Mouse (Mus musculus) cerebellum, adult (tissue): ENCODE results near the gene Krt36.

Source experiments
- ATAC-seq: cut with Nextera tagmentation; 2 replicates; pipeline ENCODE4 v1.9.2; 2017; ENCODE audit warnings: mild to moderate bottlenecking, moderate library complexity, mixed read lengths; ENCODE audit not compliant: insufficient number of reproducible peaks, low FRiP score, low TSS enrichment

Krt36 gene

DNA sequence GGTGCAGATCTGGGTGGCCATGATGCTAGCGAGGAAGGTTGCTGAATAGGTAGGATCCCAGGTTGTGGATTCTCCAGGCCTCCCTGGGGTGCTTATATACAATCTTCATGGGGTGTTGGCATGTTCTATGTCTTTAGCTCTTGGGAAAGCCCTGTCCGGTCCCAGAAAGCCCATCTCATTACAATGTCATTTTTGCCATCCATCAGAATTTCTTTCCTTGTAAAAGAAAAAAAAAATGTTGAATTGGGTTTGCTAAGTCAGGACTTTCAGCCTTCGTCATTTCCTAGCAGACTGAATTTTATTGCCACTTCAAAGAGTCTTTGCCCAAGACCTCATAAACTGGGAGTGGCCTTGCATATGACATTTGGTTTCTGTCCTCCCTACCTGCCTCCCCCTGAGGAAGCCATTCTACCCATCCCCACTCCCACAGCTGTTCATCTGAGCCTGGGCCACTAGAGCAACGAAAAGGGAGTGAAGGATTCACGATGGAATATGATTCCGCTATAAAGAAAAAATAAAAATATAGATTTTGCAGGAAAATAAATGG is at the start of gene Krt36:
Gene Krt36, minus strand, starts transcription at position 51 of the 547 bp plus-strand sequence.
- no peak for ATAC-seq

DNA sequence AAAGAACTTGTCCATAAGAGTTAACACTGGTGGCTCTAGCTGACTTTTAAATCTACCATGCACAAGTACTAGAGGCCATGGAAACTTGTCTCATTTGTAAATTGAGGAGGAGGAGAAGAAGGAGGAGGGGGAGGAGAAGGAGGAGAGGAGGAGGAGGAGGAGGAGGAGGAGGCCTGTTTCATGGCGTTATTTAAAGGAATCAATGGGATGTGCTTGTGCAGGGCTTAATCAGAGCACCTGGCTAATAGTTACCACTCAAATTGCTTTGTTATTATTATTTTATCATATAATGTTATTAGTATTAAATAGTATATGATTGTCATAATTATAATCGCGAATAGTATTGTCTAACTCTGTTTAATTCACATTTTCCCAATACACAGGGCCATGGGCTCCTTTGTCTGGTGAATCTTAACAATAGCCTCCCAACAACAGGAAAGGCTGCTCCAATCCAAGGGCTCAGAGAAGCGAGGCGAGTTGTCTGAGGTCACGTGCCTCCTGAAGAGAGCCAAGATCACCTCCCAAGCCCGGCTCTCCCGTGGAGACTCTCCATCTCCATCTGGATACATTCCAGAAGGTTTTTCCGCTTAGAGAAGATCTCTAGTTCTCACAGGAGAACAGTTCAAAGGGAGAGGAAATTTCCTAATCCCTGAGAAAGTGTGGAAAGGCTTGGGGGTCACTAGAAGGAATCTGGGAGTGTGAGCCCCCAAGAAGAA is 43.3 kb upstream of the Krt36 start, which contains the start of gene Krt19:
Gene Krt19, minus strand, starts transcription at position 51 of the 716 bp plus-strand sequence.
- no peak for ATAC-seq

DNA sequence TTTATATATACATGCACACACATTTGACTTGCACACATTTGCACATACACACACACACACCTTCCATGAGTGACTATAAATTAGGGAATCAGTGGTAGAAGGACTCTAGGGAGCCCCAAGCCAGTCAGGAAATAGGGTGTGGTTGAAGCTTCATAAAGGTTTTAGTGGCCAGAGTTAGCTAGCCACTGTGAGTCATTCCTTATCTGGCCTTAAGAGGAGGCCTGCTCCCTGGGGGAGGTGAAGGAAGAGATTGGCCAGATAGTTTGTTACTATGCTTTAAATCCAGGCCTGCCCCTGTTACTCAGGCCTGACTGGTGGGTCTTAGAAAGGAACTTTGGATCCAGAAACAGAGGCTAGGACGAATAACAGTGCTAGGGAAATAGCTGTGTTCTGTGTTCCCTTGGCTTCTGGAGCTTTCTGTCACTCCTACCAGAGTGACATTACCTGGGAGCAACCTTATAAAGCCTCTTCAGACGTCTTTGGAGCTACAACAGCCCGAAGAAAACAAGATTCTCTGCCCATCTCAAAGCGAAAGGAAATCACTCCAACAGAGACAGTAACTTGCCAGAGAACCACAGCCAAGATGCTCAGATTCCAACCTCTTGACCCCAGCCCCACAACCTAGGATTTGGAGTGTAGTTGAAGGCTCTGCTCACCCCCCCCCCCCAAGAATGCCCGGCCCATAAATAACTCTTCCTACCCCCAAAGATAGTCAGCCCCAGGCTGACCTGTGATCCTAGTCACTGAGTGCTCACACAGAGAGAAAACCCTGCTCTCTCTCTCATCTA is 42.3 kb upstream of the Krt36 start:
- no peak for ATAC-seq

DNA sequence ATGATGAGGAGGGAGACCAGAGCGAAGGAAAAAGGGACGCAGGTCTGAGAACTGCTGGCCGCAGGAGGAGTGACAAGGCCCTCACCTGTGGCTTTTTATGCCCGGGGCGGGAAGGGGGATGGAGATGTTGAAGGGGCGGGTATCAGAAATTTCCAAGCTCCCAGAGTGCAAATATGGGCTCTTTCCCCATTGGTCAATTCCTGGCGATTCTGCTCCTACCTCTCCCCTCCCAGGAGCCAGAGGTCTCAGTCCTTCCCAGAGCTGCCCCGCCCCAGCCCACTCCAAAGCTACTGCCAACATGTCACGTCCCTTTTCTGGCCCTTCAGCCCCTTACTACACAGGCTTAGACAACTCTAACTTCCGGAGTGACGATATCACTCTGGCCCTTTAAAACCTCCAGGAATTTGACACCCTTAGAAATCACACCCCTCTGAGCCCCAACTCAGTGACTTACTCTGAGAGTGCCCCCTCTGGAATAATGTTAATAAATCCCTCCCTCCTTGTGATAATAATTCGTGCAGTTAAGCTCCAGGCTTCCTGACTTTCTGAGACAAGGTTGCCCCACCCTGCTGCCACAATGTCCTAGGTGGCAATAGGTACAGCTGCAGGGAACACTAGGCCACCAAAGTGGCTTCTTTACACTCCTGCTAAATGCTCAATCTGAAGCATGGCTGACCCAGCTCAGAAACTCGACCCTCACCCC is 40.6 kb upstream of the Krt36 start:
- no peak for ATAC-seq

DNA sequence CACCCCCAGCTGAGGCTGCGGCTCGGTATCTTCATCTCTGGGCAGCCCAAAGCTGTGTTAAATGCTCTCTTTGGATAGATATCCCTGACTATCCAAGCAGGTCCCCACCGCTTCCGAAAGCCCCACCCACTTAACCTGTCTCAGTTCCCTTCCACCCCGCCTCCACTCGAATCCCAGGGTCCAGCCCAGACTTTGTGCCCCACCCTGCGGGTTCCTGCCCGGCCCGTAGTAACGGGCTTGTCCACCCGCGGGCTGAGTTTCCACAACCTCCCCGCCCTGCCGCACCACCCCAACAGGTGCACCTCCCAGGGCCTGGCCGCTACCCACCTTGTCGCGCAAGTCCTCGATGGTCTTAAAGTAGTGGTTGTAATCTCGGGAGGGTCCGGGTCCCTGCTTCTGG is 39.7 kb upstream of the Krt36 start:
- no peak for ATAC-seq

DNA sequence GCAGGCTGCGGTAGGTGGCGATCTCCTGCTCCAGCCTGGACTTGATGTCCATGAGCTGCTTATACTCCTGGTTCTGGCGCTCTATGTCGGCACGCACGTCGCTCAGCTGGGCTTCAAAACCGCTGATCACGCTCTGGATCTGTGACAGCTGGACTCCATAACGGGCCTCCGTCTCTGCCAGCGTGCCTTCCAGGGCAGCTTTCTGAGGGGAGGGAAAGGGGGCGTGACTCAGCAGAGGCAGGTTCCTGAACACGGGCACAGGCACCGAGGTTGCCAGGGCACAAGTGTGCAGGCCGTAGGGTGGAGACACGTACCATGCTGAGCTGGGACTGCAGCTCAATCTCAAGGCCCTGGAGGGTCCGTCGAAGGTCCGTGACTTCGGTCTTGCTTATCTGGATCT is 35.5 kb upstream of the Krt36 start:
- ATAC-seq = no peak

DNA sequence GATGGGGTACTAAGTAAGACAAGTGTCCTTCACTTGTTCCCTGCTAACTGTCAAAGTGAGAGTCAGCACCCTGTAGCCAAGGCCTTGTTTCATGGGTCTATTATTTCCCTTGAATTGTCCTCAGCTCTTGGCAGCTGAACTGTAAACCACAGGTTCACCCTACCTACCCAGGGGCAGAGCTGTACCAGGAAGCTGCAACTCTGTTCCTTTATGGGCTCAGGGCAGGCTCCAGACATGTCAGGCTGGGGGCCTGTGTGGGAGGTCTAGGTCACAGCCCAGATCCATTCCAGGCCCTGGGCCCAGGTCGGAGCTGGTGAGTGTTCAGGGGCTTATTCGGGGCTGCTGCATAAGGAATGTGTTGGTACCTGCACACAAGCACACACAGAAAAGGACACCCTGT is 34.0 kb upstream of the Krt36 start:
- ATAC-seq = no peak

DNA sequence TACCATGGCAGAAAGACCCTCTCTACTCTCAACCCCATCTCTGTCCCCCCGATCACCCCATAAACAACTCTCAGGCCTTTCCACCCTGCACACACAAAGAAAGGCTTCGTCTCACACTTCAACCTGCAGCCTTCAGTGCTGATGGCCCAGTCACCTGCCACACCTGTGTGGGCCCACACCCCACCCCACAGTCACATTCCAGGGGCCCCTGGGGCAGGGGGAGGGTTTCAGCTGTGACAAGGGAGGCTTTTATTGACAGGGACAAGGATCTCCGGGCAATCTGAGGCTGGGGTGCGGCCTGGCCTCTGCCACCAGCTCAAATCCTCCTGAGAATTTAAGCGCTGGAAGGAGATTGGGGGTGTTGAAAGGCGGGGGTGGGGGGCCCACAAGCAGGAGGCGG is 33.4 kb upstream of the Krt36 start:
- ATAC-seq = no peak

DNA sequence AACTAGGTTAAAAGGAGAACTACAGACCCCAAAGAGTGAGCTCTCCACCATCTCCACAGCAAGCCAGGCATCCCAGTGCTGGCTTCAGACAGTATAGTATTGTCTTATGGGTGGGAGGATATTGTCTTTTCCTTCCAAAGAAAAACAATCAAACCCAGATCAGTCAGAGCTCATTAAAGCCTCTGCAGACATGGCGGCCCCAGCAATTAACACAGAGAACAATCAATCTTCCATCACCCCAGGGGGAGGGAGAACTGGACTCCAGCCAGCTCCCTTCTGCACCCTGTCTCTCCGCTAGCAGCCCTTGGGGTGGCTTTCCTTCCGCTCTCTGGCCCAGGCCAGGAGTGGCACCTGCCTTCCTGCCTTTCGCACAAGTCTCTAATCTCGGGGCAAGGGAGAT is 32.3 kb upstream of the Krt36 start:
- ATAC-seq = no peak

DNA sequence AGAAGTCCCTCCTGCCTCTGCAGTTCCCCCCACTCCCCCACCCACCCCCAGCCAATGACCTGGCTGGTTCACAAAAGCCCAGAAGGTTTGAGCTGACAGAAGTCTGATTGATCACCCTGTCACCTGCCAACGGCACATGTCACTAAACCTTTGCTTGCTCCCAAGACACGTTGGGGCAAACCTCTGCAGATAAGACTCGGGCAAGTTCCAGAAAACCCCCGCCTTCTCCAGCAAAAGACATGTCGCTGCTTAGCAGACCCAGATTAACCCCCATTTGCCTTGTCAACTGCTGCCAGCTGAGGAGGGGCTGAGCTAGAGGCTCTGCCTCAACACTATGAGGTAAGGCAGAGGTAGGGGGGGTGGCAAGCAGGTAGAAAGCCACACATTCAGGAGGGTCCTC is 31.1 kb upstream of the Krt36 start:
- no peak for ATAC-seq

DNA sequence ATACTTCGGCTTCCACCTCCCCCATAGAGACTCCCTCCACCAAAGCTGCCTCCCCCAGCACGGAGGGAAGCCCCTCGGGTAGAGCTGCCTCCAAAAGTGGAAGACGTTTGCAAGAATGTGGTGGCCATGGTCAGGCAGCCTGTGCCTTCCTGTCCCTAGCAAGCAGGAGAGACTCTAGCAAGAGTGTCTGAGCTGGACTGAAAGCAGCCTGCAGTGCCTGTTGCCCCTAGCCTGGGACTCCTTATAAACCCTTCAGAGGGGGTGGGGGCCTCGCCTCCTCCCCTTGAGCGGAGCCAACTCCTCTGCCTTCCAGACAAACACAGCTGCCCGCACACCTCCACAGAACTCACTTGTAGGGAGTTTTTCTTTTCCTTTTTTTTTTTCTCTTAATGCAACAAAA is 30.3 kb upstream of the Krt36 start, which contains the start of gene Krt15:
Gene Krt15, minus strand, starts transcription at position 198 of the 400 bp plus-strand sequence.
- ATAC-seq = no peak

DNA sequence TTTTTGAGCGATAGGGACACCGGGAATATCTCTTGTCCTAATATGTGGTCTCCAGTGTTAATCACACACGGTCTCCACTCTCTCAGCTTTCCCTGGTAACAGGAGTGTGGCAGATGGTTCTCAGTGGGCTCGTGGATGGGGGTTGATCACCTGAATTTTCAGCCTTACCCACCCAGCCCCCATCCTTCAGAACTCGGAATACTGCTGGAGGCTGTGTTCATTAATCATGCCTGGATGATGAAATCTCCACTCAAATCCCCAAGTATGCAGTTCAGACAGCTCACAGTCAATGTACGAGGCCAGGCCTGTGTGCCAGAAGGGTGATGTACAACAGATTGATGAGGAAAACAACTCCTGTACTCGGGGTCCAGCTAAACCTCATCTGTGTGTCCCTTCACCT is 19.5 kb upstream of the Krt36 start:
- ATAC-seq = no peak

DNA sequence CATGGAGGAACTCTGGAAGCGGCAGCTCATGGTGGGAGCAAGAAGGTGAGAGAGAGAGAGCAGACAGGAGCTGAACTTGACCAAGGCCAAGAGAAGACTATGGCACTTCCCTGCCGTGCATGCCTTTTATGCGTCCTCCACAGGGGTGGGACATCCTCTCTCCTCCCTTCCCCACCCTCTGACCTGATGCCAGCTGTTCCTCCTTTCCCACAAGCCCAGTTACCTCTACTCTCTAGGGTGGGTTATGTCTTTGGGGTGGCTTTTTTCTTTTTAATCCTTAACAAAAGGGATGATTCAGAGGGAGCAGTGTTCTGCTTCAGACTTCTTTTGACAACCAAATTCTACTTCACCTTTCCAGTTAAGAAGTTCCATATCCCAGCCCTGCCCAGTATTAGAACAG is 16.0 kb upstream of the Krt36 start, which contains the start of gene Krt13:
Gene Krt13, minus strand, starts transcription at position 101 of the 400 bp plus-strand sequence.
- no peak for ATAC-seq

DNA sequence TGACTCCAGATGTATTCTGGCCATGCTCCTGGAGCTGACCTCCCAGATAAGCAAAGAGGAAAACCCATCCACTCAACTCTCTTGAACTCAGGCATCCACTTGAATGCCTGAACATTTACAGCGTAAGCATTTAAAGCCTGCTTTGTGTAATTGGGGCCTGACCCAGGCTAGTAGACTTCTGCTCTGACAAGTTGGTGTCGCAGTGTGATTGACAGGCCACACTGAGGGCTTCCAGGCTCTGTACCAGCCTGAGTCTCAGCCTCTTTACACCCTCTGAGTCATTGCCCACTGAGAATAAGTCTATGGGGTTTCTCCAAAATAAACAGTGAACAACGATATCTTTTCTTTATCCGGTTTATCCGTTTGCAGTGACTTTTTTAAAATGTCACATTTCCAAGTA is 14.9 kb upstream of the Krt36 start:
- ATAC-seq = no peak

DNA sequence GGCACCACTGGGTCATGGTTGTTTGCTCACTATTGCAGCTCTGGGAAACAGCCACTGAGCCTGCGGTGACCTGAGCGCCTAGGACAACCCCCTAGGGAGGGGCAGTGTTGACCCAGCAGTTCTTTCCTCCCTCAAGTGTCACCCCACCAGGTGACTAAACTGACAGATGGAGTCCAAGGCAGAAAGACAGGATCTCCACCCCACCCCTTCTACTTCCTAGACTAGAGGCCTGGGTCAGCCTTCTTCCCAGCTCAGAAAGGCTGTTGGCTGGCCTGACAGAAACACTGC is 8.3 kb upstream of the Krt36 start:
- no peak for ATAC-seq

DNA sequence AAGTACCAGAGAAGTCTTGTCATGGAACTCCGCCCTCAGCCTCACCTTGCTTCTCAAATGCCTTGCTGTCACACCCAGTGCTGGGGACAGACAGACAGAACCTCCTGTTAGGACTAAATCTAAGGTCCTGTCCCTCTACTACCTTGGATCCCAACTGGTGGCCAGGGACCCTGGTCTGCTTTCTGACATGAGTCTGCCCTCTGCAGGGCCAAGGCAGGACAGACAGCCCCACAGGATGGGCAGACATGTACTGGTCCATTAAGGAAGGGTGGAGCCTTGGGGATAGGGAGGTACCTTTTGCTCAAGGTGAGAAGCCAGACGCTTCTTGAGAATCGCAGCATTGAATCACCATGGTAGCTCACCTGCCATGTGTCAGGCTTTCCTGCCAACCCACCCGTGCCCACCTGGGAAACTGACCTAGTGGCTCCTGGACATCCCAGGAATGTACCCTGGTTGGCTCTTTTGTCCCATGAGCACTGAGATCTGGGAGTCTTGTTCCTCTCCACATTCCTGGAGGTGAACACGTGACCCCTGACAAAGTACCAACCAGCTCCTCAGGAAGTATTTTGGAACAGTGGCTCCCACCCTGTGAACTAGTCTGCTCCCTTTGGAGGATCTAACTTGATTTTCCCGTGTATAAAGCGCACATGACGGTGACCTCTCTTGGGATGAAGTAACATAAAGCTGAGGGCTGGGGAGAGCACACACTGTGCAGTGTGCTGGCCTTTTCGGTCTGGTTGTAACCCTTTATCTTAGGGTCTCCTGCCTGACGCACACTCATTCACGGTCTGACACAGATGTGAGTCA is 7.7 kb upstream of the Krt36 start:
- ATAC-seq = no peak

DNA sequence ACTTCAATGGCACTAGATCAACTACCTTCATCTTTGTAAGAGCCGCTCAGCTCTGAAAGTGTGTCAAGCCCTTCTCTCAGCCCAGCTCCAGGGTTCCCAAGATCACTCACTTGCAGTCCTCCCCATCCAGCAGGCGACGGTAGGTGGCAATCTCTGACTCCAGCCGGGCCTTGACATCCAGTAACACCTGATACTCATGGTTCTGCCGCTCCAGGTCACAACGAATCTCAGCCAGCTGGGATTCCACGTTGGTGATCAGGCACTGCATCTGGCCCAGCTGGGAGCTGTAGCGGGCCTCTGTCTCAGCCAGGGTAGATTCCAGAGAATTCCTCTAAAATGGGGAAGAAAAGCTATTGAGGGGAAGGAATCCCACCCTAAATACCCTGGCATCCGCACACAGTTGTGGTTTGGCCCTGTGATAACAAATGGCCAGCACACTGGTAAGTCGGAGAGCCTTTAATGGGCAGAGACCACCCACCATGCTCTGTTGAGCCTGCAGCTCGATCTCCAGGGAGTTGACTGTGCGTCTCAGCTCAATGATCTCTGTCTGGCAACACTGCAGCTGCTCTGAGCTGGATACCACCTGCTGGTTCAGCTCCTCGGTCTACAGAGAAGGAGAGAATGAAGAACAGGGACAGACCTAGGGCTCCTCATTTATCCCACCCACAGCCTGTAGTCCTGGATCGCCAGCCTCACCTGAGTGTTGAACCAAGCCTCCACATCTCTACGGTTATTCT is 2.6 kb downstream of the Krt36 start:
- no peak for ATAC-seq

DNA sequence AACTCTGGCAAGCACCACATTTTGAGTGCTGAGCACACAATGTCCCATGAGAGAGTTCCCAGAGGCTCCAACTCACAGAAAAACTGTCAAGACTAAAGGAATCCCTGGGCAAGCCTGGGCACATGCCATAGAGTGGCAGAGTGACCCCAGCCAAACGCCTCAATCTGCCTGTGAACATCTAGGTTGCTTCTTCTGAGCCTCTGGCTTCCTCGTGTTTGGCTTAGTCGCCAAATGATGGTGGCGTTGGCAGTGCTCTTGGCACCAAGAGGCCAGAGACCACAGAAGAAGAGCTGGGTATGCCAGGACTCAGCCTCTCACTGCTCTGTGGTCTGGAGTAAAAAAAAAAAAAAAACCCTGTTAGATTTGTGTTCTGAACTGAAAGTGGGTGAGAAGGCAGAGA is 5.0 kb downstream of the Krt36 start:
- ATAC-seq = no peak

DNA sequence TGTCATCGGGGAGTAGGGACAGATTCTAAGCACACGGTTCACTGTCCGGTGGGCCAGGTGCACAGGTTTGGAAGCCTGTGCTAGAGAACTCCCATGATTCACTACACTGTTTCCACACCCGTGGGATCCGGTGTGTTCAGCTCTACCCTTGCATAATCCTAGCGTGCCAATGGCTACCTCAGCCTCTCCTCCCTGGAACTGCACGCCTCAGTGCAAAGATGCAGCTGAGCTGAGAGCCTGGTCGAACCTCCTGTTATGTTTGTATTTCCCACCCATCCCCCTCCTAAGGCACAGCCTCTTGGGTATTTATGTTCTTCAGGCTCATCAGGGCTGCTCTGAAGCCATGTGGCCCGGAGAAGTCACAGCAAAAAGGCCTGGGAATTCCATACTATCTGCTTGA is 7.6 kb downstream of the Krt36 start:
- no peak for ATAC-seq

DNA sequence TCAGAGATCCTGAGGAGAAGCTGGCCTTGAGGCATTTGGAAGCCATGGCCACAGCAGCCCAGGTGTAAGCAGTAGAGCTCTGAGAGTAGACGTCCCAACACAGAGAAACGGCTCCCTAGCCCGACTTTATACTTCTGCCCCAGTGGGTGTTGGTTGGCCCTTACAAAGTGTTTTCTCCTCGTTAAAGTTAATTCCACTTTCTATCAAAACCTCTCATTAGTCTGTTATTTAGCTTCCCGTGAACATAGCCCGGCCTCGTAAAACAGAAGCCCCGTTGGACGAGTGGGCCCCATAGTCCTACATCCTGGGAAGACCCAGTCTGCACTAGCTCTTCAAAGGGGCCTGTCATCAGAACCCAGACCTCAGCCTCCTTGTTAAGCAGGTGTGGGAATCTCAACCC is 9.3 kb downstream of the Krt36 start, which contains the start of gene Krt35:
Gene Krt35, minus strand, starts transcription at position 101 of the 400 bp plus-strand sequence.
- no peak for ATAC-seq
